Mouse (Mus musculus): ENCODE data around the gene Pknox1.

Pknox1 gene

DNA sequence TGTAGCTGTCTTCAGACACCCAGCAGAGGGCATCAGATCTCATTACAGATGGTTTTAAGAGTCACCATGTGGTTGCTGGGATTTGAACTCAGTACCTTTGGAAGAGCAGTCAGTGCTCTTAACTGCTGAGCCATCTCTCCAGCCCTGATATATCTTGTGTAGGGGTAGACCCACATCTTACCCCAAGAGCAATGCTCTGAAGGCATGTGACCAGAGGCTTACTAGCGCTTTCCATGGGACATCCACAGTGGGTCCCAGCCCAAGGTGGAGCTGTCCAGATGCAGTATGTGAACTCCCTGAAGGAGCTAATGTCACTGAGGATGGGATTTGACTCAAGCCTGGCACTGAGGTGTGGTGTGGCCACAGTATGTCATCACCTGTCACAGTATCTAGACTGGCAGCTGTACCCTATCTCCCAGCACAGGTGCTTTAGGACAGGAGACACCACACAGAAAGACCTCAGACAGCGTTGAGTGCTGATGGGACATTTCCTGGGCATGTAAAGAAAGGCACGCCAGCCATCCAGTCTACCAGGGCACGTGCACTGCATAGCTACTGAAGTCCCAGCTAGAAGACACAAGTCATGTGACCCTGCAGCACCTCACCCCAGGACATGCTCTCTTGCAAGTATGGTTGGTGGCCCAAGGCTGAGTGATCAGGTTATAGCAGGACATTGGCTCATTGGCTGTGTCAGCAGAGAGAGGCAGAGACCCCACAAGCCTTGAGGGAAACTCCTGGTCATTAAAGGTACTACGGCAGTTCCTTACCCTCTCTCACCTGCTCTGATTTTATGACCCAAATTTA, 81.9 kb downstream of the Pknox1 start:
- in situ Hi-C loops (cut with MboI, MseI) = no loop called here

GRCm38 (mm10) chr17:31652152-31652551, 87.6 kb downstream of the Pknox1 start:
- in situ Hi-C loops (cut with MboI, MseI) = no loop called here

DNA sequence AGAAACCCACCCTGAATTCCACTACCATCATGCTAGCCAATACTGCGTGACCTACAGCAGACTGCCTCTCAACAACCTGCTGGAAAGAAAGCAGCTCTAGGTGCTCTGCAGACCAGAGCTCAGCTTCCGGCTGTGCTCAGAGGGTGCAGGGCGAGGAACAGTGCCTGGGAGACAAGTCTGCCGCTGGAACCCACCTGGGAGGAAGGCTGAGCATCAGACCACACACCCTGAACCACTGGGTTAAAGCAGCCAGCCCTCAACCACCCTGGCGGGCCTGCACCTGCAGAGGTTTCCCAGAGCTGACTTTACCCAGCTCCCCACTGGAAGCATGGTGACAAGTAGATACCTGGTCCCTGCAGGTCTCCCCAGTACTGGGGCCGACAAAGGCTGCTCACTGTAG, 88.7 kb downstream of the Pknox1 start:
- in situ Hi-C loops (cut with MboI, MseI) = no loop called here

DNA sequence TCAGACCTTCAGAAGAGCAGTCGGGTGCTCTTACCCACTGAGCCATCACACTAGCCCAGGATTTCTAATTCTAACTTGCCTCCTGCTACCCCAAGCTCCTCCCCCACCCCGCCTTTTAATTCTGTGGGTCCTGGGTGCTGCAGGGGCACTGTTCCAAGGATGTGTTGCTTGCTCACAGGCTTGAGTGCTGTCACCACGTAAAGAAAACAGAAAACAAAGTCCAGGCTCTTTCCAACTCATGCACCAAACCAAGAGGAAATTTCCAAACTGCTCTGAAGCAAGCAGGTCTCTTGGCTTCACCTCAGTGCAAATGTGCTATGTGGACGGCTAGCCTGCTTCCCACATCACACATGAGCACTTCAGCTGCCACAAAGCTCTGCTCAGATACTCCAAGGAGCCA, 90.8 kb downstream of the Pknox1 start:
- in situ Hi-C loops (cut with MboI, MseI) = no loop called here

- in situ Hi-C loops (cut with MboI, MseI) = no loop called here
These were observed 92.1 kb downstream of the Pknox1 start for GRCm38 (mm10) chr17:31656682-31657081.

All from T-helper 2 cell (primary cell).